Mouse (Mus musculus) liver, embryonic 12.5 days (tissue): ENCODE measurements around the gene Rnf126. TPM values are rescaled to one million over a fixed set of nuclear protein-coding genes. Genes with fewer than 3 reads are reported as not detected.
A peak's percentile ranks its signal among the peaks of the same experiment; 100 is the strongest.

Experiments used
- ATAC-seq: fragments of 200-750 bp; cut with Nextera tagmentation; 2 replicates; pipeline ENCODE4 v1.8.0; 2017; ENCODE audit warnings: moderate number of reproducible peaks, mild to moderate bottlenecking, moderate library complexity
- H3K27ac ChIP-seq: fragments of 300-500 bp; sonication (generic); 2 replicates; pipeline ENCODE4 v1.5.1; 2016; ENCODE audit warnings: mild to moderate bottlenecking
- H3K27me3 ChIP-seq: fragments of 300-500 bp; sonication (generic); replicated peaks from 2 replicates; pipeline ENCODE4 v1.6.1; 2016; ENCODE audit warnings: mild to moderate bottlenecking, moderate library complexity
- H3K36me3 ChIP-seq: fragments of 300-500 bp; sonication (generic); 2 replicates; pipeline ENCODE4 v1.6.1; 2016; ENCODE audit warnings: mild to moderate bottlenecking, moderate library complexity
- H3K4me1 ChIP-seq: fragments of 300-500 bp; sonication (generic); 2 replicates; pipeline ENCODE4 v1.6.1; 2016
- H3K4me2 ChIP-seq: fragments of 300-500 bp; sonication (generic); 2 replicates; pipeline ENCODE4 v1.6.1; 2016; ENCODE audit warnings: mild to moderate bottlenecking, moderate library complexity
- H3K4me3 ChIP-seq: fragments of 300-500 bp; sonication (generic); 2 replicates; pipeline ENCODE4 v1.5.1; 2016; ENCODE audit warnings: mild to moderate bottlenecking, moderate library complexity
- H3K9ac ChIP-seq: fragments of 300-500 bp; sonication (generic); 2 replicates; pipeline ENCODE4 v1.6.1; 2016; ENCODE audit warnings: mild to moderate bottlenecking, moderate library complexity
- H3K9me3 ChIP-seq: fragments of 300-500 bp; sonication (generic); replicated peaks from 2 replicates; pipeline ENCODE4 v1.6.1; 2016; ENCODE audit warnings: mild to moderate bottlenecking, moderate library complexity
- WGBS: fragments of 180-500 bp; shearing (Covaris S2); methylation state at CpG from one replicate; pipeline ENCODE4 v1.1.7; 2016; ENCODE audit not compliant: insufficient replicate concordance; 5-methylcytosine and 5-hydroxymethylcytosine counted together
- polyA plus RNA-seq: library from polyadenylated mRNA; unstranded; fragments of >200 nt; fragmentation: Nextera tagmentation; extraction: Ambion mirVana; gene quantifications from 2 replicates; pipeline ENCODE4 v1.2.1, GENCODE M21; 2016

The Rnf126 gene
- polyA plus RNA-seq, 1 experiment from 2014 or later = 80.4 TPM

DNA sequence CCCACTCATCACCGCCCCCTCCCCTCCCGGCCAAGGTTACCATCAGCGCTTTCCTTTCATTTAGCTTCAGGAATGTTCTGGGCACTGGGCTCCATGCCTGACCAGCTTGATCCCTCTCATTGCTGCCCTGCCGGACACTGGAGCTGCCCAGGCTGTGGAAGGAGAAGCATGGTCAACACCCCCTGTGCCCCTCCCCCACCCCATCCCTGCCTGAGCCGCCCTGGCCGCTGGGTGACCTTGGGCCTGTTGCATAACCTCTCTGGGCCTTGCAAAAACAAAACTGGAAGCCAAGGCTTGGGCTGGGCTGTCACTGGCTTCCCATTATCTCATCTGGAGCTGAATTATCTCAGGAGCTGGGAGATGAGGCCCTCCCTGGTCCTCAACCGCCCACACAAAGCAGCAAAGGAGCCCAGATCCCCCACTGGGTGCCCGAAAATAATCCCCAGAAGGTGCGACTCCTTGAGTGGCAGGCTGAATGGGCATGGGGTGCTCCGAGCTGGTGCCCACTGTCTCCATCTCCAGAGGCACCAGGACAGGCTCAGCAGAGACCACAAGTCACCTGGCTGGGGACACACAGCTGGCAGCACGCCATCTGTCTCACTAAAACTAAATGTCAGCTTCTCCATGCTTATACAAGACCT, 35.7 kb upstream of the Rnf126 start:
- 45% methylated on average over 11 of the region's 11 CpGs for WGBS
- ATAC-seq = peak; percentile 30
- H3K9me3 ChIP-seq = no peaks in the 10 kb centered on the region
- H3K27ac ChIP-seq = peak overlapping the region; percentile 22
- no peak overlapping the region for H3K9ac ChIP-seq
- peaks cover 5% of the 10 kb centered on the region; the same call in 1 of the 2 replicates for H3K27me3 ChIP-seq
- H3K4me1 ChIP-seq = peaks cover 81% of the 10 kb centered on the region
- H3K4me2 ChIP-seq = peak overlapping the region; percentile 43
- no peak overlapping the region for H3K4me3 ChIP-seq
- H3K36me3 ChIP-seq = no peaks in the 10 kb centered on the region

DNA sequence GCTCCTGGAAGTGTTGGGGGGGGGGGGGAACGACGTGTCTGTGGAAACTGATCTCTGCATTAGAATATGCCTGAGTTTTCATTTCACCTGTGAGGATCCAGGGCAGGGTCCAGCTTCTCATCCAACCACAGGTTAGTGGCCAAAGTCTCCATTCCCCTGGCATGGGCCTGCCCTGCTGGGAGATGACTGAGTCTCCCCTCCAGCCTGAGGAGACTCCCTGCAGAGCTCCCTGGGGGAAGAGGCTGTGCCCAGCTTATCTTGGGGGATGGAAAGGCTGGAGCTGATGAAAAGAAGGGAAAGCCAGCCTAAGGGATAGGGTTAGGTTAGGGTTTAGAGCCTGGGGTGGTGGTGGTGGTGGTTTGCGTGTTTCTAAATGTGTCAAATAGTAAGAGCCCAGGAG, 35.1 kb upstream of the Rnf126 start:
- H3K9me3 ChIP-seq = no peaks in the 10 kb centered on the region
- peak overlapping the region; percentile 20 for H3K27ac ChIP-seq
- H3K4me2 ChIP-seq = peak overlapping the region; percentile 43
- peaks cover 5% of the 10 kb centered on the region; the same call in 1 of the 2 replicates for H3K27me3 ChIP-seq
- no peak for ATAC-seq
- 33% methylated on average over 3 of the region's 3 CpGs for WGBS
- peaks cover 81% of the 10 kb centered on the region for H3K4me1 ChIP-seq
- no peak overlapping the region for H3K9ac ChIP-seq
- H3K36me3 ChIP-seq = no peaks in the 10 kb centered on the region
- no peak overlapping the region for H3K4me3 ChIP-seq

DNA sequence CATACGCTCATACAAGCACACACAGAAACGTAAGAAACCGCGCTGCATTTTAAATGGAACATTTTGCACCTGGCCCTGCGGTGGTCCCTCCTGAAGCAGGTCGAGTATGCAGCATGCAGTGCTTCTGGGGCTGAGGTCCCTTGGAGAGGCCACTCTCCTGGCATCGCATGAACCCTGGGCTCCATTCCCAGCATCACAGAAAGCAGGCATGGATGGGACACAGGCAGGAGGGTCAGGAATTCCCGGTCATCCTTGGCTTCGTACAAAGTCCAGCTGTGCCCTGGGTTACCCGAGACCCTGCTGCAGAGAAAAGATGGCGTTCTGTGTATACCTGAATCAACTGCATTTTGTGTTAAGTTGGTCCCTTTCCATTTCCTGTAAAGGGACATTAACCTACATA, 33.8 kb upstream of the Rnf126 start:
- Histone ChIP-seq H3K4me2 (no peak overlapping the region), H3K9ac (no peak overlapping the region), H3K4me1 (peaks cover 80% of the 10 kb centered on the region), H3K27ac (no peak overlapping the region), H3K27me3 (peaks cover 5% of the 10 kb centered on the region; the same call in 1 of the 2 replicates), H3K36me3 (no peaks in the 10 kb centered on the region), H3K9me3 (no peaks in the 10 kb centered on the region), H3K4me3 (no peak overlapping the region)
- ATAC-seq = no peak
- WGBS = 78% methylated on average over 11 of the region's 11 CpGs

DNA sequence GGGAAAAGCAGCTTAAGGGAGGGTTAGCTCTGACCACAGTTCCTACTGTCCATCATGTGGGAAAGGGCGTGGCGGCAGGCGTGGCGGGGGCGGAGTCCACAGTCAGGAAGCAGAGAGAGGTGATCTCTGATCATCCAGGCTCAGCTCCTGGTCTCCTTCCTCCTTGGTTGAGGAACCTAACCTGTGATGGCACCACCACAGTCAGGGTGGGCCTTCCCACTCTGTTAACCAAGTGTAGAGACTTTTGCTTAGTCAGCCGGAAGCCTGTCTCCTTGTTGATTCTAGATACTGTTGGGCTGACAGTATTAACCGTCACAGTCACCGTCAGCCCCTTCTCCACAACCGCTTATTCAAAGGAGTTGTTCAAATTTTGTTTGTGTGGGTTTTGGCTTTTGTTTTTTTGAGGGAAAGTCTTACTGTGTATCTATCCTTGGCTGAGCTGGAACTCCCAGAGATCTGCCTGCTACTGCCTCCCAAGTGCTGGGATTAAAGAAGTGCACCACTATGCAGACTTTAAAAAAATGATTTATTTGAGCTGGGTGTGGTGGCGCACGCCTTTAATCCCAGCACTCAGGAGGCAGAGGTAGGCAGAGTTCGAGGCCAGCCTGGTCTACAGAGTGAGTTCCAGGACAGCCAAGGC, 31.7 kb upstream of the Rnf126 start:
- WGBS = 34% methylated on average over 12 of the region's 12 CpGs
- H3K4me1 ChIP-seq = peaks cover 81% of the 10 kb centered on the region
- no peaks in the 10 kb centered on the region for H3K36me3 ChIP-seq
- peak overlapping the region; percentile 49 for H3K27ac ChIP-seq
- no peaks in the 10 kb centered on the region for H3K9me3 ChIP-seq
- no peak overlapping the region for H3K9ac ChIP-seq
- peak overlapping the region; percentile 18 for H3K4me2 ChIP-seq
- ATAC-seq = 0 out of 2 replicates have a peak, but pooled peaks have one; percentile 19
- no peak overlapping the region for H3K4me3 ChIP-seq
- H3K27me3 ChIP-seq = peaks cover 14% of the 10 kb centered on the region

DNA sequence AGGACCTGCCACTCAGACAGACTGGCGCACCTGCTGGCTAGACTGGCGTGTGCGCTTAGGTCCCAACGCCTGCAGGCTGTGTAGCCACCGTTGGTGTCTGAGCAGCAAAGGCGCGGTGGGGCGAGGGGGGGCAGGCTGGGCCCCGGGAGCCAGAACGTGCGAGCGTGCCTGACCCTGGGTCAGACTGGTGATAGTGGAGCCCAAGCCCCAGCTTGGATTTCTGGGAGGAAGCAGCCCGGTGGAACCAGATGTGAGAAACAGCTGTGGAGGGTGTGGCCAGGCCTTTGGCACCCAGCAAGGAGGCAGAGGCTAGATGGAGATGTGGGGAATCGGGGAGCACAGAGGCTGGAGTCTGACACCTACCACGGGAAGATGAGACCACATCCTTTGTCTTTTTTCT, 30.6 kb upstream of the Rnf126 start:
- Histone ChIP-seq H3K9me3 (no peaks in the 10 kb centered on the region), H3K27me3 (peaks cover 14% of the 10 kb centered on the region), H3K4me2 (peak overlapping the region; percentile 23; the same call in 1 of the 2 replicates), H3K27ac (0 out of 2 replicates have a peak overlapping the region, but pooled peaks have one; percentile 55), H3K4me3 (no peak overlapping the region), H3K4me1 (peaks cover 75% of the 10 kb centered on the region), H3K9ac (peak overlapping the region; percentile 20; the same call in 1 of the 2 replicates), H3K36me3 (no peaks in the 10 kb centered on the region)
- no peak for ATAC-seq
- WGBS = 19% methylated on average over 15 of the region's 15 CpGs

DNA sequence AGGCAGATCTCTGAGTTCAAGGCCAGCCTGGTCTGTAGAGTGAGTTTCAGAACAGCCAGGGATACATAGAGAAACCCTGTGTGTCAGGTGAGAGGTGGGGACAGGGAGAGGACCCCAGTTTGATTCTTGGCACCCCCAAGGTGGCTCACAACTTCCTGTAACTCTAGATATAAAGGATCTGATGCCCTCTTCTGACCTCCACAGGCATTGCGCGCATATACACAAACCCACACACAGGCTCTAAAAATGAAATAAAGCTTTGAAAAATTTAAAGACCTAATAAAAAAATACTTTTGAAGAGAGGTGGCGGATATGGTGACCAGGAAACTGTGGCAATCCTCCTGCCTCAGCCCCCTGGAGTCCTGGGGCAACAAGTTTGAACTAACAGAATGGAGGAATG, 29.2 kb upstream of the Rnf126 start:
- H3K4me2 ChIP-seq = no peak overlapping the region
- no peak overlapping the region for H3K9ac ChIP-seq
- peaks cover 65% of the 10 kb centered on the region for H3K4me1 ChIP-seq
- WGBS = 85% methylated on average over 3 of the region's 3 CpGs
- H3K4me3 ChIP-seq = no peak overlapping the region
- no peaks in the 10 kb centered on the region for H3K36me3 ChIP-seq
- H3K9me3 ChIP-seq = no peaks in the 10 kb centered on the region
- H3K27ac ChIP-seq = no peak overlapping the region
- no peak for ATAC-seq
- H3K27me3 ChIP-seq = peaks cover 14% of the 10 kb centered on the region

DNA sequence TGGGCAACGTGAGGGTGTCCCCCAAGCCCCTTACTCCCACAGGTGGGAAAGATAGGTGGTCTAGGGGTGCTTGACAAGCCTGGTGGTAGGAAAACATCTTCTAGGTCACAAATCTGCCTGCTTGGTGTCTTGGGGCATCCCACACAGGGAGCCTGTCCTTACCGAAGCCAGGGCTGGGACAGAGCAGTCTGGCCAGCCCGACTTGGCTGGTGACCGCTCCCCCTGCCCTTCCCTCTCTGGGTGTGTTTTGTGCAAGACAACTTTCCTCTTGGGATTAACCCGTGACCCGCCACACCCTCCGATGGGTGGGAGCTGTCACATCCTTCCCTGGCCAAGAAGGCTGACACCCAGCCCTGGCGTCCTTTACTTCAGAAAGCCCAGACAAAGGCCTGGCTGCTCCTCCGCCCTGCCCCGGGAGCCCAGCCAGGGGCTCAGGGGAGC, 27.8 kb upstream of the Rnf126 start:
- no peak for ATAC-seq
- H3K27ac ChIP-seq = 0 out of 2 replicates have a peak overlapping the region, but pooled peaks have one; percentile 3
- 29% methylated on average over 10 of the region's 10 CpGs for WGBS
- peak overlapping the region; percentile 66; the same call in 1 of the 2 replicates for H3K4me3 ChIP-seq
- H3K27me3 ChIP-seq = peaks cover 18% of the 10 kb centered on the region
- peak overlapping the region; percentile 74; the same call in 1 of the 2 replicates for H3K9ac ChIP-seq
- H3K4me1 ChIP-seq = peaks cover 63% of the 10 kb centered on the region
- H3K9me3 ChIP-seq = no peaks in the 10 kb centered on the region
- H3K36me3 ChIP-seq = no peaks in the 10 kb centered on the region
- peak overlapping the region; percentile 89 for H3K4me2 ChIP-seq

DNA sequence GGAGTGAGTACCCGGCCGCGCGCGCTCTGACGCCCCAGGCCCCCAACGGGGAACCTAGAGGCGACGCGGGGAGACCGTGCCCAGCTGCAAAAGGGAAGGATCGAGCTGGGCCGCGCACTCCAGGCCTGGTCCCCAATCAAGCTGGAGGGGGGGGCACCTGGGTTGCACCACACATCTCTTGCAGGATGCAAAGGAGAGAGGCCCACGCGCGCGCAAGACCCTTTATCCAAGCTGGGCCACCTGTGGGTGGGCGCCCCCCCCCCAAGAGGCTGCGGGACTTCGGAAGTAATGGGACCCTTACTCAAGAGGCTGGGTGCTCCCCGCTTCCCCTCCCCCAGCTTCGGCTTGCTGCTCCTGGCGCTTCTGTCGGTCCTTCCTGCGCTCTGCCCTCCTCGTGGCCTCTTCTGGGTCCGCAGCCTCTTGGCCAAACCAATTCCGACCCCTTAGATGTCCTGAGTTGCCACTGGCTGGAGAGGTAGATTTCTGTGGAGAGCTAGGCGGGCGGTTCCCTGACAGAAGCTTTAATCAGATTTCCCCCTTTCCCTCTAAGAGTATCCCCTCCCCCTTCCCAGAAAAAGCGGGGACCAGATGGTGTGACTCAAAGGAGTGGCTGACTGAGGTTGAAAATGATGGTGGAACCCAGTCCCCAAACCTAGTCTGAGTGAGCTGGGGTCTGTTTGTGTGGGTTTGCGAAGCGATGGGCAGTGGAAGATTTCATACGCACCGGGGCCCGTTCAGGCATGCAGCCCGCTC, 27.2 kb upstream of the Rnf126 start:
- ATAC-seq = peak; percentile 19; the same call in 1 of the 2 replicates
- H3K4me1 ChIP-seq = peaks cover 61% of the 10 kb centered on the region

DNA sequence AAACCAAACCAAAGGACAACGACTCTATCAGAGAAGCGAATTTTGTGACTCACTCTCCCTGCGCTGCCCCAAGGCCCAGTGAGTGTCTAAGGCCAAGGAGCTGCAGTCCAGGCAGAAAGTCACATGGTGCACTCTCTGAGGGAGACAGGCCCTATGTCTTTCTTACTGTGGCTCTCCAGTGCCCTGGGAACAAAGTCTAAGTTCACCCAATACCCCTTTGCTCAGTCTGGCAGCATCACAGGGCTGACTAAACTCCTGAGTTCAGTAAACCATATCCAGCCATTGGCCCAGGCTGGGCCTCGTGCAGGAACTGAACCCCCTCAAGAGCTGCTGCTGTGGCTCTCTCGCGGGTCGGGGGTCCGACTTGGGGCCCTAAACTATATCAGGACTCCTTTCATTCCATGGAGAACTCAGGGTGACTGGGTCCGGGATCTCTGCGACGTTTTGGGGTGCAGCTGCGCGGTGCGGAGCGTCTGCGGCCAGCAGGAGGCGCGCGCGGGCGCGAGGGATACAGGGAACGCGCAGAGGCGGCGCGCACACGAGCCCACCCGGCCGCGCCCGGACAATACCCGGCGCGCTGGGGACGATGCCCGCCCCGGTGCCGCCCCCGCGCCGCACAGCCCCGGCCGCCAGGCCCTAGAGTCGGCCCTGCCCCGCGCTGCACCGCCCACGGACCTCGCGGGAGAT, 26.4 kb upstream of the Rnf126 start, which contains the start of gene Palm:
Gene Palm (plus strand): TSS at position 522 of the 687 bp plus-strand sequence.
- Histone ChIP-seq H3K4me1 (peaks cover 58% of the 10 kb centered on the region), H3K27ac (0 out of 2 replicates have a peak within 1 kb of the TSS, but pooled peaks have one; percentile 3), H3K27me3 (peaks cover 24% of the 10 kb centered on the region), H3K4me2 (peak within 1 kb of the TSS; percentile 89), H3K4me3 (peak within 1 kb of the TSS; percentile 66), H3K9ac (peak within 1 kb of the TSS; percentile 74), H3K9me3 (no peaks in the 10 kb centered on the region), H3K36me3 (no peaks in the 10 kb centered on the region)
- WGBS = 5% methylated on average over 51 of the region's 51 CpGs
- peak; percentile 18; the same call in 1 of the 2 replicates for ATAC-seq

More for the DNA sequence above, 27.2 kb upstream of the Rnf126 start:
- Histone ChIP-seq H3K9me3 (no peaks in the 10 kb centered on the region), H3K27me3 (peaks cover 20% of the 10 kb centered on the region), H3K4me3 (peak overlapping the region; percentile 66), H3K27ac (0 out of 2 replicates have a peak overlapping the region, but pooled peaks have one; percentile 3), H3K4me2 (peak overlapping the region; percentile 89), H3K9ac (peak overlapping the region; percentile 74), H3K36me3 (no peaks in the 10 kb centered on the region)
- 10% methylated on average over 38 of the region's 38 CpGs for WGBS

DNA sequence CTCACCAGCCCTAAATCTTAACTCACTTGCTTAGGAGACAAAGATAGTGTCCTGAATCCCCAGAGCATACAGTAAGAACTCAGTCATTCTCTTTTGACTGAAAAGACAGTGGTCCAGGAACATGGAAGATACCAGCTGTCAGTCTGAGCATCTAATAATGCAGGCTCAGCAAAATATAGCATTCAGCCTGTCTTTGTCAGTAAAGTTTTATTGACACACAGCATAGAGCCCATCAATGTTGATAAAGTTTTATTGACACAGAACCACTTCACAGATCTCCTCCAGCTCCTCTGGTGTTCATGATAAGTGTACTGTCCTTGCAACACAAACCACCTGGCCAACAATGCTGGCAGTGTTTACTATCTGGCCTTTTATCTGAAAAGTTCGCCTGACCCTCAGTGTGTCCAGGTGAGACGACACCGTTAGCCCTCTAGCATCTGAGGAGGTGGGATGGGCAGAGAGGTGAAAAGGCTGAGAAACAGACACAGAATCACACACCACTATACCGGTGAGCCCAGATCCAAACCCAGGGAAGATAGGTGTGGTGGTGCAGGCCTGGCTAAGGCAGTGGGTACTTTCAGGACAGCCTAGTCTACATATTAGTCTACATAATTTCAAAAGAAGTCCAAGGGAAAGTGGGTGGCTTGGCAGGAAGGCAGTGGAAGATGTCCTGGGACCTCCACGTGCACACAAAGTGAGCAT, 25.7 kb upstream of the Rnf126 start:
- H3K4me1 ChIP-seq = peaks cover 51% of the 10 kb centered on the region
- H3K27me3 ChIP-seq = peaks cover 26% of the 10 kb centered on the region
- 0 out of 2 replicates have a peak overlapping the region, but pooled peaks have one; percentile 89 for H3K4me2 ChIP-seq
- no peak for ATAC-seq
- 68% methylated on average over 5 of the region's 5 CpGs for WGBS
- no peak overlapping the region for H3K9ac ChIP-seq
- H3K36me3 ChIP-seq = no peaks in the 10 kb centered on the region
- H3K27ac ChIP-seq = no peak overlapping the region
- H3K4me3 ChIP-seq = no peak overlapping the region
- H3K9me3 ChIP-seq = no peaks in the 10 kb centered on the region

DNA sequence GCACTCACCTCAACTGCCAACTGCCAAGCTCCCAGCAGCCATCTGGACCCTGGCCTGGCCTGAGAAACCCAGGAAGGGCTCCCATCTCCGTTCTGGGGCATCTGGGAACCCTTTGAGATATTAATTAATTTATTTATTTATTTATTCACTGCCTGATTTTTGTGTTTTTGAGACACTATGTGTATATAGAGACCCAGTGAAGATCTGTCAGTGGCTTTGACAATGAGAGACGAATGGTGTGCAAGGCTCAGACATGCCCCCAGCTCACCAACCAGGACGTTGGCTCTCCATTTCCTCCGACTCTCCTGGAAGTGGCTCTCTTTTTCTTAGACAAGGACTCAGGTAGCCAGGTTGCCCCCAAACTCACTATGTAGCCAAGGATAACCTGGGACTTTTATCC, 24.1 kb upstream of the Rnf126 start, which contains the start of gene Prss57:
Gene Prss57 (minus strand): TSS at position 101 of the 400 bp plus-strand sequence.
- Histone ChIP-seq H3K27ac (no peak within 1 kb of the TSS), H3K9ac (no peak within 1 kb of the TSS), H3K27me3 (peaks cover 30% of the 10 kb centered on the region), H3K4me2 (no peak within 1 kb of the TSS), H3K4me1 (peaks cover 35% of the 10 kb centered on the region), H3K36me3 (no peaks in the 10 kb centered on the region), H3K4me3 (no peak within 1 kb of the TSS), H3K9me3 (no peaks in the 10 kb centered on the region)
- ATAC-seq = no peak
- WGBS = 63% methylated on average over 4 of the region's 4 CpGs
